Mouse (Mus musculus): Measurements from ENCODE around the gene Muc4. TPM values are rescaled to one million over a fixed set of nuclear protein-coding genes. Genes with fewer than 3 reads are reported as not detected.

The Muc4 gene
- polyA plus RNA-seq, 1 experiment from 2014 or later: 0.26 TPM

GRCm38 (mm10) chr16:32784840-32785239 lies 49.2 kb downstream of the Muc4 start:
- WGBS: 83% methylated on average over 13 of the region's 13 CpGs
- no peak overlapping the region for H3K4me3 ChIP-seq

GRCm38 (mm10) chr16:32790056-32790455 lies 54.4 kb downstream of the Muc4 start:
- 91% methylated on average over 5 of the region's 5 CpGs for WGBS
- Histone ChIP-seq H3K27ac (replicated peaks) (no peak overlapping the region), H3K9me3 (peaks cover 7% of the 10 kb centered on the region), H3K36me3 (replicated peaks) (no peaks in the 10 kb centered on the region), H3K4me1 (peaks cover 8% of the 10 kb centered on the region), H3K27me3 (replicated peaks; ENCODE audit: low read depth, poor library complexity, severe bottlenecking) (no peaks in the 10 kb centered on the region), H3K4me3 (no peak overlapping the region)
- no peak for DNase-seq (ENCODE audit: low spot score)

More at GRCm38 (mm10) chr16:32784840-32785239, 49.2 kb downstream of the Muc4 start:
- Histone ChIP-seq H3K9me3 (peaks cover 7% of the 10 kb centered on the region), H3K27me3 (replicated peaks; ENCODE audit: low read depth, poor library complexity, severe bottlenecking) (no peaks in the 10 kb centered on the region), H3K36me3 (replicated peaks) (no peaks in the 10 kb centered on the region), H3K4me1 (peaks cover 13% of the 10 kb centered on the region), H3K27ac (replicated peaks) (no peak overlapping the region)
- DNase-seq (ENCODE audit: low spot score): no peak

- H3K36me3 ChIP-seq (replicated peaks): no peaks in the 10 kb centered on the region
- peaks cover 10% of the 10 kb centered on the region for H3K4me1 ChIP-seq
- no peaks in the 10 kb centered on the region for H3K9me3 ChIP-seq
- 83% methylated on average over 1 of the region's 1 CpGs for WGBS
- no peak overlapping the region for H3K4me3 ChIP-seq
- no peaks in the 10 kb centered on the region for H3K27me3 ChIP-seq (replicated peaks; ENCODE audit: low read depth, poor library complexity, severe bottlenecking)
- DNase-seq (ENCODE audit: low spot score): no peak
- H3K27ac ChIP-seq (replicated peaks): no peak overlapping the region
These were observed 59.5 kb downstream of the Muc4 start for GRCm38 (mm10) chr16:32795177-32795576.

- Histone ChIP-seq H3K9me3 (no peaks in the 10 kb centered on the region), H3K4me1 (peaks cover 10% of the 10 kb centered on the region), H3K27me3 (replicated peaks; ENCODE audit: low read depth, poor library complexity, severe bottlenecking) (no peaks in the 10 kb centered on the region), H3K36me3 (replicated peaks) (no peaks in the 10 kb centered on the region), H3K27ac (replicated peaks) (no peak overlapping the region), H3K4me3 (no peak overlapping the region)
- DNase-seq (ENCODE audit: low spot score): no peak
- WGBS: 78% methylated on average over 14 of the region's 14 CpGs
These were observed 61.2 kb downstream of the Muc4 start for GRCm38 (mm10) chr16:32796676-32797425.

GRCm38 (mm10) chr16:32797426-32797689 lies 61.7 kb downstream of the Muc4 start, which contains the start of gene Muc20:
Gene Muc20, minus strand, starts transcription at chr16:32797435.
- Histone ChIP-seq H3K27ac (replicated peaks) (no peak within 1 kb of the TSS), H3K4me1 (peaks cover 10% of the 10 kb centered on the region), H3K36me3 (replicated peaks) (no peaks in the 10 kb centered on the region), H3K4me3 (no peak within 1 kb of the TSS), H3K9me3 (no peaks in the 10 kb centered on the region), H3K27me3 (replicated peaks; ENCODE audit: low read depth, poor library complexity, severe bottlenecking) (no peaks in the 10 kb centered on the region)
- no peak for DNase-seq (ENCODE audit: low spot score)
- WGBS: 84% methylated on average over 3 of the region's 3 CpGs

- H3K36me3 ChIP-seq (replicated peaks): no peaks in the 10 kb centered on the region
- WGBS: 80% methylated on average over 6 of the region's 6 CpGs
- no peaks in the 10 kb centered on the region for H3K9me3 ChIP-seq
- no peak overlapping the region for H3K27ac ChIP-seq (replicated peaks)
- no peak overlapping the region for H3K4me3 ChIP-seq
- no peaks in the 10 kb centered on the region for H3K27me3 ChIP-seq (replicated peaks; ENCODE audit: low read depth, poor library complexity, severe bottlenecking)
- no peak for DNase-seq (ENCODE audit: low spot score)
- peaks cover 35% of the 10 kb centered on the region for H3K4me1 ChIP-seq
These were observed 67.7 kb downstream of the Muc4 start for GRCm38 (mm10) chr16:32803252-32803853.

GRCm38 (mm10) chr16:32803901-32804300 lies 68.2 kb downstream of the Muc4 start:
- no peak for DNase-seq (ENCODE audit: low spot score)
- Histone ChIP-seq H3K27me3 (replicated peaks; ENCODE audit: low read depth, poor library complexity, severe bottlenecking) (no peaks in the 10 kb centered on the region), H3K36me3 (replicated peaks) (no peaks in the 10 kb centered on the region), H3K27ac (replicated peaks) (no peak overlapping the region), H3K9me3 (no peaks in the 10 kb centered on the region), H3K4me3 (no peak overlapping the region), H3K4me1 (peaks cover 30% of the 10 kb centered on the region)
- WGBS: 47% methylated on average over 5 of the region's 5 CpGs

- Histone ChIP-seq H3K4me3 (no peak overlapping the region), H3K27ac (replicated peaks) (no peak overlapping the region), H3K9me3 (no peaks in the 10 kb centered on the region), H3K27me3 (replicated peaks; ENCODE audit: low read depth, poor library complexity, severe bottlenecking) (no peaks in the 10 kb centered on the region), H3K4me1 (peaks cover 30% of the 10 kb centered on the region), H3K36me3 (replicated peaks) (no peaks in the 10 kb centered on the region)
- no peak for DNase-seq (ENCODE audit: low spot score)
- 87% methylated on average over 7 of the region's 7 CpGs for WGBS
These were observed 69.5 kb downstream of the Muc4 start for GRCm38 (mm10) chr16:32805151-32805550.

GRCm38 (mm10) chr16:32807408-32808185 lies 71.9 kb downstream of the Muc4 start:
- WGBS: 51% methylated on average over 8 of the region's 8 CpGs
- no peak overlapping the region for H3K4me3 ChIP-seq
- H3K27ac ChIP-seq (replicated peaks): no peak overlapping the region
- H3K27me3 ChIP-seq (replicated peaks; ENCODE audit: low read depth, poor library complexity, severe bottlenecking): no peaks in the 10 kb centered on the region
- H3K4me1 ChIP-seq: peaks cover 30% of the 10 kb centered on the region
- no peaks in the 10 kb centered on the region for H3K36me3 ChIP-seq (replicated peaks)
- DNase-seq (ENCODE audit: low spot score): no peak
- no peaks in the 10 kb centered on the region for H3K9me3 ChIP-seq

GRCm38 (mm10) chr16:32810321-32810720 lies 74.6 kb downstream of the Muc4 start, which contains the start of gene Smbd1:
Gene Smbd1, minus strand, starts transcription at chr16:32810477.
- WGBS: 84% methylated on average over 4 of the region's 4 CpGs
- Histone ChIP-seq H3K36me3 (replicated peaks) (no peaks in the 10 kb centered on the region), H3K9me3 (no peaks in the 10 kb centered on the region), H3K4me3 (no peak within 1 kb of the TSS), H3K4me1 (peaks cover 33% of the 10 kb centered on the region), H3K27ac (replicated peaks) (no peak within 1 kb of the TSS), H3K27me3 (replicated peaks; ENCODE audit: low read depth, poor library complexity, severe bottlenecking) (0 out of 2 replicates have a peak, but pooled peaks cover 5% of the 10 kb centered on the region)
- DNase-seq (ENCODE audit: low spot score): no peak

GRCm38 (mm10) chr16:32812888-32813361 lies 77.2 kb downstream of the Muc4 start:
- no peak overlapping the region for H3K4me3 ChIP-seq
- peak; percentile 87 for DNase-seq (ENCODE audit: low spot score)
- H3K4me1 ChIP-seq: peaks cover 27% of the 10 kb centered on the region
- no peaks in the 10 kb centered on the region for H3K9me3 ChIP-seq
- H3K27me3 ChIP-seq (replicated peaks; ENCODE audit: low read depth, poor library complexity, severe bottlenecking): 0 out of 2 replicates have a peak, but pooled peaks cover 5% of the 10 kb centered on the region
- WGBS: under 1% methylated on average over 9 of the region's 9 CpGs
- no peak overlapping the region for H3K27ac ChIP-seq (replicated peaks)
- no peaks in the 10 kb centered on the region for H3K36me3 ChIP-seq (replicated peaks)

- DNase-seq (ENCODE audit: low spot score): no peak
- Histone ChIP-seq H3K27ac (replicated peaks) (no peak overlapping the region), H3K9me3 (no peaks in the 10 kb centered on the region), H3K36me3 (replicated peaks) (no peaks in the 10 kb centered on the region), H3K4me3 (no peak overlapping the region), H3K4me1 (peaks cover 25% of the 10 kb centered on the region), H3K27me3 (replicated peaks; ENCODE audit: low read depth, poor library complexity, severe bottlenecking) (0 out of 2 replicates have a peak, but pooled peaks cover 5% of the 10 kb centered on the region)
- WGBS: 43% methylated on average over 9 of the region's 9 CpGs
These were observed 77.7 kb downstream of the Muc4 start for GRCm38 (mm10) chr16:32813362-32813761.

All from embryonic facial prominence, embryonic 10.5 days (tissue).